Mouse (Mus musculus) heart, postnatal 0 days (tissue): ENCODE data around the gene Vwce. TPM values are rescaled to one million over a fixed set of nuclear protein-coding genes. Genes with fewer than 3 reads are reported as not detected.

ENCODE experiments used
- ATAC-seq: fragments of 200-750 bp; cut with Nextera tagmentation; 2 replicates; pipeline ENCODE4 v1.8.0; 2017; ENCODE audit warnings: low read depth, moderate number of reproducible peaks, moderate library complexity; ENCODE audit not compliant: insufficient read depth
- DNase-seq: peaks from one replicate; pipeline ENCODE4 v3.0.0-alpha.2; 2016; ENCODE audit warnings: low spot score
- H3K27ac ChIP-seq: fragments of 300-500 bp; sonication (generic); 2 replicates; pipeline ENCODE4 v1.5.1; 2014; ENCODE audit warnings: low read depth, mild to moderate bottlenecking
- H3K27me3 ChIP-seq: fragments of 300-500 bp; sonication (generic); 2 replicates; pipeline ENCODE4 v1.6.1; 2014; ENCODE audit warnings: low read length, mixed read lengths; ENCODE audit not compliant: control insufficient read depth, insufficient read depth
- H3K36me3 ChIP-seq: fragments of 300-500 bp; sonication (generic); replicated peaks from 2 replicates; pipeline ENCODE4 v1.6.1; 2014; ENCODE audit warnings: low read length, mixed read lengths; ENCODE audit not compliant: control insufficient read depth, insufficient read depth
- H3K4me1 ChIP-seq: fragments of 300-500 bp; sonication (generic); 2 replicates; pipeline ENCODE4 v1.6.1; 2014; ENCODE audit warnings: antibody characterized with exemption; ENCODE audit not compliant: control insufficient read depth, insufficient read depth
- H3K4me2 ChIP-seq: fragments of 300-500 bp; sonication (generic); 2 replicates; pipeline ENCODE4 v1.6.1; 2014; ENCODE audit warnings: low read depth, mild to moderate bottlenecking, low read length, moderate library complexity
- H3K4me3 ChIP-seq: fragments of 300-500 bp; sonication (generic); 2 replicates; pipeline ENCODE4 v1.5.1; 2014; ENCODE audit warnings: low read depth, low read length
- H3K9ac ChIP-seq: fragments of 300-500 bp; sonication (generic); replicated peaks from 2 replicates; pipeline ENCODE4 v1.6.1; 2014; ENCODE audit warnings: low read depth, low read length, mixed read lengths
- H3K9me3 ChIP-seq: fragments of 300-500 bp; sonication (generic); replicated peaks from 2 replicates; pipeline ENCODE4 v1.6.1; 2016; ENCODE audit warnings: low read length; ENCODE audit not compliant: control insufficient read depth
- CTCF ChIP-seq: IDR thresholded peaks from 2 replicates; pipeline ENCODE4 v1.5.1; 2016; ENCODE audit warnings: antibody characterized with exemption, control low read depth, low read depth
- EP300 ChIP-seq: IDR thresholded peaks from 2 replicates; pipeline ENCODE4 v1.6.1; 2016; ENCODE audit warnings: antibody characterized with exemption, low read depth
- WGBS: fragments of 180-500 bp; shearing (Covaris S2); extraction: QIAGEN DNeasy Blood & Tissue Kit; methylation state at CpG from one replicate; pipeline ENCODE4 v1.1.7; 2014; 5-methylcytosine and 5-hydroxymethylcytosine counted together
- polyA plus RNA-seq: library from polyadenylated mRNA; unstranded; fragments of >200 nt; fragmentation: Nextera tagmentation; extraction: Ambion mirVana; gene quantifications from 2 replicates; pipeline ENCODE4 v1.2.1, GENCODE M21; 2015
- total RNA-seq: library from RNA; depleted of rRNA; stranded (reverse); fragments of >200 nt; gene quantifications from 2 replicates; pipeline ENCODE4 v1.2.3, GENCODE M21; 2014; ENCODE audit warnings: low replicate concordance

Vwce gene
- total and polyA plus RNA-seq, 2 experiments from 2014 or later: 0.19 to 0.23 TPM

DNA sequence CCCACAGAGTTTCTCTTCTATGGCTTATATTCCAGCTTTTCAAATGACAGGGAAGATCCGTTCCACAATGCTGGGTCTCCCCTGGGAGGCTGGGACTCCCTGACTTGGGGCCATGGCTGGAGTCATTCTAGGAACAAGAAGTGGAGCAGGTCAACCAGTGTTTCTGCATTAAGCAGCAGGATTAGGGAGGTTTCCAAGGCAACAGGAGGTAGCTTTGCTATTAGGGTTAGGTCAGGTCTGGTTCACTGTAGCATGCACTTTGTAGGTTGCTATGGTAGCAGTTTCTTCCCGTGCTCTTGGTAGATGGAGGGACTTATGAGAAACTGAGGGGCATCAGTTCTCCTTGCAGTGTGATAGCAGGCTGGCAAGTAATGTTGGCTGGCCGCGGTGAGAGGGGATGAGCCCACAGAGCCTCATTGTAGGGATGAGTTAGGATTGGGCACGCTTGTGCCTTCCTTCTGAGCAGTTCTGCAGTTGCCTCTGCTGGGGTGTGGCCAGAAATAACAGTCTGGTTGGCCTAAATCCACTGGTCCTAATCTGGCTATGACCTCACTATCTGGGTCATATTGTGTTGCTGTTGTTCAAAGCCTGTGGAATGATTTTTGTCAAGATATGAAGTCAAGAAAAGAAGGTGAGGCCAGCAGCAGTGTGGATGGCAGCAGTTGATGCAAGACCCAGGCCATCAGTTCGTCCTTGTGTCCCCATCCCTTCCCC is 67.2 kb downstream of the Vwce start:
- DNase-seq: no peak
- 70% methylated on average over 6 of the region's 6 CpGs for WGBS

DNA sequence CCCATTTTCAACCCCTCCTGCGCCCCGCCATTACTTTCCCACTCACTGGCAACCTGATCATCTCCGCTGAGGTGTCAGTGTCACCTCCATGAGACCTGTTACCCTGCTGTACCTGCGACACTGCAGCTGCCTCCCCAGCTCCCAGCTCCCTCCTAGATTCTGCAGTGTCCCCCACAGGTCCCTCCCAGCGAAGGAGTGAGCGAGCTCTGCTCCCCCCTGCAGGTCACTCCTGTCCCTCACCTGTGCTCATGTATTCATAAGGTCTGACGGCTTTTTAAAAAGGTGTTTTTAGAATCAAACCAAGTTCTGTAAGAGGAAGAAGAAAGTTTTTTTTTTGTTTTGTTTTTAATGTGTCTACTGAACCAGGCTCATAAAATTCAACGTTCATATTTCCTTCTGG is 68.1 kb downstream of the Vwce start:
- Histone ChIP-seq H3K4me2 (no peak overlapping the region), H3K9me3 (no peaks in the 10 kb centered on the region), H3K4me1 (peaks cover 53% of the 10 kb centered on the region), H3K4me3 (no peak overlapping the region), H3K9ac (no peak overlapping the region), H3K27ac (no peak overlapping the region), H3K27me3 (no peaks in the 10 kb centered on the region), H3K36me3 (no peaks in the 10 kb centered on the region)
- ATAC-seq (no peak), DNase-seq (no peak)
- 88% methylated on average over 8 of the region's 8 CpGs for WGBS
- no peak for TF ChIP-seq EP300

More for the DNA sequence above, 67.2 kb downstream of the Vwce start:
- H3K4me1 ChIP-seq: peaks cover 56% of the 10 kb centered on the region
- H3K4me2 ChIP-seq: no peak overlapping the region
- H3K9ac ChIP-seq: no peak overlapping the region
- no peaks in the 10 kb centered on the region for H3K9me3 ChIP-seq
- H3K27ac ChIP-seq: no peak overlapping the region
- TF ChIP-seq CTCF: no peak
- TF ChIP-seq EP300: no peak
- no peaks in the 10 kb centered on the region for H3K36me3 ChIP-seq
- no peak overlapping the region for H3K4me3 ChIP-seq
- ATAC-seq: no peak
- no peaks in the 10 kb centered on the region for H3K27me3 ChIP-seq

DNA sequence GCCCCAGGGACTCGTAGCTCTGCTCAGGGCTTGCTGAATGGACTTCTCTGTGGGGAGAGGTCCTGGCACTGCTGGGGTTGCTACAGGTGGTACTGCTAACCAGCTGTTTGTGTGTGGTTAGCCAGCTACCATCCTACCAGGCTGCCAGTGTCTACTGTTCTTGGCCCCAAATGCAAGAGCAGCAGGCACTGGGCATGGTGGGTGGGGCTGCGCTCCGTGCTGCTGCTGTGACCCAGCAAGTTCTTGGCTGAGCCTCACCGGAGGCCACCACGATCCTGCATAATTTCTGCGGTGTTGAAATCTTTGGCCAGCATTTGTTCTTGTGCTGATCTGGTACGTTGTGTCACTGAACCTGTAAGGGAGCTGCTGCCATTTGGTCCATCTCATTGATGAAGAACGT is 69.5 kb downstream of the Vwce start:
- Histone ChIP-seq H3K9ac (no peak overlapping the region), H3K27ac (no peak overlapping the region), H3K27me3 (no peaks in the 10 kb centered on the region), H3K4me3 (no peak overlapping the region), H3K9me3 (no peaks in the 10 kb centered on the region), H3K36me3 (0 out of 2 replicates have a peak, but pooled peaks cover 6% of the 10 kb centered on the region), H3K4me1 (peaks cover 41% of the 10 kb centered on the region), H3K4me2 (no peak overlapping the region)
- 85% methylated on average over 8 of the region's 8 CpGs for WGBS
- no peak for TF ChIP-seq EP300
- no peak for TF ChIP-seq CTCF
- ATAC-seq: no peak
- no peak for DNase-seq

DNA sequence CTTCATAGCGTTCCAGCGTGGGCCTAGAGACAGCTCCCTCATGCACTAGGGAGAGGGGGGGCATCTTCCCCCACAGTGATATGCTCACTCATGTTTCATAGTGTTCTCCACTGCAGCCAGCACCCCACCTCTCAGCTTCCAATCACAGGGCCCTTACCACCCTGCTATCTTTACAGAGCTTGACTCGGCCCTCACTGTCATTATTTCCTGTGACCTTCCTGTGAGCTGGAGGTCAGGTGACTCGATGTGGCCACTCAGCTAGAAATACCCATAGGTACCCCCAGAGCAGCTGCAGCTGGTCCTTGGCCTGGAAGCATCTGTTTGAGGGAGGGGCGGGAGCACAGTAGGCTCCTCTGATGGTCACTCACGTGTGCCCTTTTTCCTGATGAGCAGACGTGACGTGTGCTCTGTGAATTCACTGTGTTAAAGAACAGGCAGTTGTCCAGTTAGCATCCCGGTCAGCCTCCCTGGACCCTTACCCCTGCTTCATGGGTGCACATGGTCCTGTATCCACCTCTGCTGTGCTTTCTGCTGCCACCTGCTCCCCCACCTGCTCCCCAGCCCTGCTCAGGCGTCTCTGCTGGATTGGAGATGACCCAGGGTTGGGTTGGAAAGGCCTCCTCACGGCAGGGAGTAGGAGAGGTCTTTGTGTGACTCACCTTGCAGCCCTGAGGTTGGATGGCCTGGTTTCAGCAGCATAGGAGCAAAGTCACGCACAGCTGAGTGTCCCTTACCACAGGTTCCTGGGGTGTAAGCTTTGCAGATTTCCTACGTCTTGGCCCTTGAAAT is 73.3 kb downstream of the Vwce start:
- Histone ChIP-seq H3K27ac (no peak overlapping the region), H3K4me1 (peaks cover 14% of the 10 kb centered on the region; the same call in 1 of the 2 replicates), H3K36me3 (peaks cover 26% of the 10 kb centered on the region), H3K4me2 (no peak overlapping the region), H3K9ac (no peak overlapping the region), H3K9me3 (no peaks in the 10 kb centered on the region), H3K4me3 (no peak overlapping the region), H3K27me3 (no peaks in the 10 kb centered on the region)
- TF ChIP-seq CTCF: no peak
- TF ChIP-seq EP300: no peak
- DNase-seq (no peak), ATAC-seq (no peak)
- WGBS: 67% methylated on average over 13 of the region's 13 CpGs

DNA sequence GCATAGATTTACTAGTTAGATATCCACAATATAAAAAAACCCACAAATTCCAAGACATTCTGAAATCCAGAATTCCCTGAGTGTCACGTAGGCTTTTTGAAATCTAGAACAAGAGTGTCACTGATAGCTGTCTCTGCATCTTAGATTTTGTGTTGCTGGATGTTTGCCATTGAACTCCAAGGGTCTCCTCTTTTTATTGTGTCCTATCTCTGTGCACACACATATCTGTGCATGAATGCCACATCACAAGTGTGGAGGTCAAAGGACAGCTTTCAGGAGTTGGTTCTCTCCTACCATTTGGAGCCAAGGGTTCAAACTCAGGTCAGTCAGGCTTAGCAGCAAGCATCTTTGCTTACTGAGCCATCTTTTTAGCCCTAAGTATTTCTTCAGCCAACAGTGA is 73.9 kb downstream of the Vwce start:
- no peaks in the 10 kb centered on the region for H3K9me3 ChIP-seq
- H3K4me3 ChIP-seq: no peak overlapping the region
- H3K4me1 ChIP-seq: peaks cover 13% of the 10 kb centered on the region; the same call in 1 of the 2 replicates
- no peak for TF ChIP-seq EP300
- TF ChIP-seq CTCF: no peak
- no peak for ATAC-seq
- H3K27ac ChIP-seq: no peak overlapping the region
- H3K4me2 ChIP-seq: no peak overlapping the region
- WGBS: 95% methylated on average over 1 of the region's 1 CpGs
- peaks cover 32% of the 10 kb centered on the region for H3K36me3 ChIP-seq
- no peak for DNase-seq
- H3K27me3 ChIP-seq: no peaks in the 10 kb centered on the region
- H3K9ac ChIP-seq: no peak overlapping the region
